Mouse (Mus musculus) midbrain, embryonic 16.5 days (tissue): ENCODE data around the gene Aldh18a1. TPM values are rescaled to one million over a fixed set of nuclear protein-coding genes. Genes with fewer than 3 reads are reported as not detected.

Experiments
- ATAC-seq: fragments of 200-750 bp; cut with Nextera tagmentation; 2 replicates; pipeline ENCODE4 v1.8.0; 2017; ENCODE audit warnings: moderate TSS enrichment
- H3K27ac ChIP-seq: fragments of 300-500 bp; sonication (generic); 2 replicates; pipeline ENCODE4 v1.5.1; 2014; ENCODE audit warnings: mild to moderate bottlenecking, low read length, mixed read lengths
- H3K27me3 ChIP-seq: fragments of 300-500 bp; sonication (generic); 2 replicates; pipeline ENCODE4 v1.6.1; 2014; ENCODE audit warnings: low read depth, low read length, mixed read lengths; ENCODE audit not compliant: control insufficient read depth, insufficient read depth
- H3K36me3 ChIP-seq: fragments of 300-500 bp; sonication (generic); 2 replicates; pipeline ENCODE4 v1.6.1; 2014; ENCODE audit warnings: mild to moderate bottlenecking, low read length, moderate library complexity, mixed read lengths; ENCODE audit not compliant: control insufficient read depth, insufficient read depth
- H3K4me1 ChIP-seq: fragments of 300-500 bp; sonication (generic); 2 replicates; pipeline ENCODE4 v1.6.1; 2014; ENCODE audit warnings: mild to moderate bottlenecking, low read length, mixed read lengths; ENCODE audit not compliant: control insufficient read depth, insufficient read depth
- H3K4me2 ChIP-seq: fragments of 300-500 bp; sonication (generic); 2 replicates; pipeline ENCODE4 v1.6.1; 2014; ENCODE audit warnings: mild to moderate bottlenecking, low read length, mixed read lengths
- H3K4me3 ChIP-seq: fragments of 300-500 bp; sonication (generic); 2 replicates; pipeline ENCODE4 v1.5.1; 2014; ENCODE audit warnings: low read depth, mild to moderate bottlenecking, low read length, moderate library complexity, mixed read lengths
- H3K9ac ChIP-seq: fragments of 300-500 bp; sonication (generic); 2 replicates; pipeline ENCODE4 v1.6.1; 2014; ENCODE audit warnings: low read depth, low read length, mixed read lengths
- H3K9me3 ChIP-seq: fragments of 300-500 bp; sonication (generic); replicated peaks from 2 replicates; pipeline ENCODE4 v1.6.1; 2014; ENCODE audit warnings: mild to moderate bottlenecking, low read length, mixed read lengths; ENCODE audit not compliant: control insufficient read depth, poor library complexity, severe bottlenecking
- WGBS: fragments of 180-500 bp; shearing (Covaris S2); extraction: QIAGEN DNeasy Blood & Tissue Kit; methylation state at CpG from one replicate; pipeline ENCODE4 v1.1.7; 2014; 5-methylcytosine and 5-hydroxymethylcytosine counted together
- polyA plus RNA-seq: library from polyadenylated mRNA; unstranded; fragments of >200 nt; fragmentation: Nextera tagmentation; extraction: Ambion mirVana; gene quantifications from 2 replicates; pipeline ENCODE4 v1.2.1, GENCODE M21; 2015

The Aldh18a1 gene
- 58.4 and 59.2 TPM in 2 replicates for polyA plus RNA-seq

DNA sequence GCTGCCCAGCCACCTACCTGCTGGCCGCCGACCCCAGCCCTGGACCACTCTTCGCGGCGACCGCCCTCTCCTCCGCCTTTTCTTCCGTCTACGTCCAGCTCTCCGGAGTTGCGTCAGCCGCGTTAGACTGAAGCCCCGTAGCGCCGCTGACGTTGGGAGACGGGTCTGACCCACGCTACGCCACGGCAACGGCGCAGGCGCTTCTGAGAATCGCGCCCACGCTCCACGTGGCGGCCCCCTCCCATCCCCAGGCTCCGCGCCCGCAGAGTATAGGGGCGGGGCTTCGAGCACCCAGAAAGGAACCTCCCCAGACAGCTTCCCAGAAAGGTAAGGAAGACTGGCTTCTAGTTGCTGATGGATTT is at the start of gene Aldh18a1:
Aldh18a1 (minus strand) TSS at position 171 of the 362 bp plus-strand sequence.
- peak; percentile 96 for ATAC-seq
- H3K27me3 ChIP-seq = no peaks in the 10 kb centered on the region
- peak within 1 kb of the TSS; percentile 72 for H3K4me3 ChIP-seq
- WGBS = under 1% methylated on average over 34 of the region's 34 CpGs
- peaks cover 3% of the 10 kb centered on the region; the same call in 1 of the 2 replicates for H3K36me3 ChIP-seq
- H3K9me3 ChIP-seq = no peaks in the 10 kb centered on the region
- peak within 1 kb of the TSS; percentile 66 for H3K4me2 ChIP-seq
- H3K9ac ChIP-seq = peak within 1 kb of the TSS; percentile 80
- peaks cover 23% of the 10 kb centered on the region for H3K4me1 ChIP-seq
- peak within 1 kb of the TSS; percentile 83 for H3K27ac ChIP-seq

DNA sequence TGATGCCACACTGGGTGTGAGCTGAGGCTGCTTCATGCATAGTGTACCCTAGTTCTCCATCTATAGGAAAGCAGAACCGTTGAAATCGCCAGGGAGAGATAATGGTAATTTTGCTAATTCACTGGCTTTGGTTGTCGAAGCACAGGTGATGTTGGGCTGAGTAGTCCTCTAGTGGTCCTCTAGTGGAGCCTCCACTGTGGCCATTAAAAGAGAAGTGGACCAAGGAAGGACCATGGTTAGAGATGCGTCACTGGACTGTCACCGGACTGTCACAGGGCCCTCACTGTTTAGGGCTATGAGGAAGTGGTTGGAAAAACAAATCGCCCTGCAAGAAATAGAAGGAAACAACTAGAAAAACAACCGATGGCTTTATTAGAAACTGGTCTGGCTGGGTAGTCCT is 49.3 kb upstream of the Aldh18a1 start:
- Histone ChIP-seq H3K9me3 (no peaks in the 10 kb centered on the region), H3K9ac (no peak overlapping the region), H3K36me3 (no peaks in the 10 kb centered on the region), H3K4me3 (no peak overlapping the region), H3K4me1 (no peaks in the 10 kb centered on the region), H3K27me3 (no peaks in the 10 kb centered on the region), H3K4me2 (no peak overlapping the region), H3K27ac (no peak overlapping the region)
- WGBS = 90% methylated on average over 7 of the region's 7 CpGs
- ATAC-seq = no peak

DNA sequence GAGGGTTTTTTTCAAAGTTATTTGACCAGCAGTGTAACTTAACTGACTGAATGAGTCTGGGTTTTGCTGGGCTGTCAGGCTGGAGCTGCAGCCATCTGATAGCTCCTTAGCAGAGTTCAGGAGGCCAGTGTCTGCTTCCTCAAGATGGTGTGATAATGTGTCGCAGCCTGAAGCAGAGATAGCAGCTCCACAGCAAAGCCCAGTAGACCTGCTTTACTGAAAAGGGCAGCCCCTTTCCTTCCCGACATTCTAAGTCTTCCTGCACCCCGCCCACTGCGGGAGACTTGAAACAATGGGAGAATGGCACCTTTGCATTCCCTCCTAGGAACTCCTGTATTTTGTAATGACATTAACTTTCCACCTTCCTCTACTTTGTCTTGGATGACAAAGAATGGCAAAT is 48.8 kb upstream of the Aldh18a1 start:
- WGBS = 66% methylated on average over 4 of the region's 4 CpGs
- no peaks in the 10 kb centered on the region for H3K4me1 ChIP-seq
- no peak for ATAC-seq

DNA sequence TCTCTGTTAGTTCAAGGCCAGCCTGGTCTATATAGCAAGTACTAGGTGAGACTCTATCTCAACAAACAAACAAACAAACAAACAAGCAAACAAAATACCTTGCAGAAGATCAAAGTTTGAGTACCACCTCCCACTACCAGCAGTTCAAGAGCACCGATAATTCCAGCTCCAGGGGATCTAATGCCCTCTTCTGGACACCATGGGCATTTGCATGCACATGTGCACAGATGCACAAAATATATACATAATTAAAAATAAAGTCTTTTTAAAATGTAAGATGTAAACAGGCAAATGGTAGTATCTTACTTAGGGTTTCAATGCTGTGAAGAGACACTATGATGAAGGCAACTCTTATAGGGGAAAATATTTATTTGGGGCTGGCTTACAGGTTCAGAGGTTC is 44.9 kb upstream of the Aldh18a1 start:
- H3K27ac ChIP-seq = no peak overlapping the region
- no peaks in the 10 kb centered on the region for H3K4me1 ChIP-seq
- H3K9ac ChIP-seq = no peak overlapping the region
- H3K9me3 ChIP-seq = no peaks in the 10 kb centered on the region
- H3K27me3 ChIP-seq = no peaks in the 10 kb centered on the region
- no peak for ATAC-seq
- 59% methylated on average over 1 of the region's 1 CpGs for WGBS
- no peaks in the 10 kb centered on the region for H3K36me3 ChIP-seq
- H3K4me3 ChIP-seq = no peak overlapping the region
- H3K4me2 ChIP-seq = no peak overlapping the region

More for the DNA sequence above, 48.8 kb upstream of the Aldh18a1 start:
- no peaks in the 10 kb centered on the region for H3K27me3 ChIP-seq
- no peaks in the 10 kb centered on the region for H3K36me3 ChIP-seq
- H3K9me3 ChIP-seq = no peaks in the 10 kb centered on the region
- H3K9ac ChIP-seq = no peak overlapping the region
- no peak overlapping the region for H3K4me2 ChIP-seq
- H3K4me3 ChIP-seq = no peak overlapping the region
- no peak overlapping the region for H3K27ac ChIP-seq

DNA sequence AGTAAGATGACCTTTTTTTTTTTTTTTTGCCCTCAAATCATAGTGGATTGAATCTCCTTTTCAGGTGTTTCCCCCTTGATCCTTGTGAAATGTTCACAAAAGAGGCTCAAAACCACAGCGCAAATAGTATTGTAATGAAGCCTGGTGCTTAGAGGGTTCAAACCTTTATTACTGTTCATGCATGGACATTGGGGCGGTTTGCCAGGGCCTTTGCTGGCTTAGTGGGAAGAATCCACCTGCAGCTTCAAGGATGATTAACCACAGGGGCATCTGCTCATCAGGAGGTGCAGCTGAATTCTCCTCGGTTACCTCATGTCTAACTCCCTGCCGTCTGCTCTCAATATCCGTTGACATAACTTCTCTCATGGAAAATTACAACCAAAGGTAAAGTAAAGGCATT is 44.4 kb upstream of the Aldh18a1 start:
- no peak overlapping the region for H3K9ac ChIP-seq
- no peaks in the 10 kb centered on the region for H3K27me3 ChIP-seq
- H3K36me3 ChIP-seq = no peaks in the 10 kb centered on the region
- ATAC-seq = no peak
- H3K4me3 ChIP-seq = no peak overlapping the region
- 83% methylated on average over 5 of the region's 5 CpGs for WGBS
- no peaks in the 10 kb centered on the region for H3K9me3 ChIP-seq
- no peak overlapping the region for H3K27ac ChIP-seq
- no peak overlapping the region for H3K4me2 ChIP-seq
- H3K4me1 ChIP-seq = no peaks in the 10 kb centered on the region

DNA sequence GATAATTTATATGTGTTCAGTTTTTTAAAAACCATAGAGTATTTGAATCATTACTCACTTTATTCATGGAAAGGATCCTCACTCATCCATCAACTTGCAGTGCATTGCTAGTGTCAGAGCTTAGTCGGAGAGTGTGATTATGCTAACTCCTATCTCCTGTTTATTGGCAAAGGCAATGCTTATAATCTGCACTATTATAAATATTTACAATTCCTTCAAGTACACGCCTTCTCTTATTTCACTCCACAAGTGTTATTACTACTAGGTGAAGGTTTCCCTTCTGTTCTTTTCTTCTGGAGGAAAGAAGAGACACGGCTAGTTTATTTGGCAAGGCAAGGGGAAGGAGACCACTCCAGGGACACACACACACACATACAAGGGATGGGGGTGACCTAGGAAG is 43.9 kb upstream of the Aldh18a1 start:
- 89% methylated on average over 3 of the region's 3 CpGs for WGBS
- no peaks in the 10 kb centered on the region for H3K36me3 ChIP-seq

DNA sequence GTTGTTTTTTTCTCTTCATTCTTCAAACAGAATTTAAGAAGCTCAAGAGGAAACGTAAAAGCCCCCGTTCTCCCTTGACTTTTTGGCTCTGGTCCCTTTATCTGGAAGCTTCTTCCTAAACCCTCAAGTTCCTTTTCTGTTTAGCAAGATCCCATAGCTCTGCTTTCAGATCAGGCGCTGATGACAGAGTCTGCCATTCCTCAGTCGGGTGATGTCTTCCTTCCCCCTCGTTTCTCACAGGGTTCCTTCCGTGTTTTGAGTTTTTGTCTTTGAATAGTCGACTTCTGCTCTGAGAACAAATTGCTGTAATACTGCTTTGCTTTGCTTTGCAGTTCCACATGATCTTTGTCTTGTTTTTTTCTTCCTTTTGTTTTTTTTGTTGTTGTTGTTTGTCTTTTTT is 42.3 kb upstream of the Aldh18a1 start:
- Histone ChIP-seq H3K36me3 (no peaks in the 10 kb centered on the region), H3K4me2 (no peak overlapping the region), H3K4me1 (no peaks in the 10 kb centered on the region), H3K9me3 (no peaks in the 10 kb centered on the region), H3K27me3 (no peaks in the 10 kb centered on the region), H3K4me3 (no peak overlapping the region), H3K9ac (no peak overlapping the region), H3K27ac (no peak overlapping the region)
- ATAC-seq = no peak
- WGBS = 83% methylated on average over 7 of the region's 7 CpGs

More for the DNA sequence above, 43.9 kb upstream of the Aldh18a1 start:
- ATAC-seq = no peak
- Histone ChIP-seq H3K4me1 (no peaks in the 10 kb centered on the region), H3K9me3 (no peaks in the 10 kb centered on the region), H3K27me3 (no peaks in the 10 kb centered on the region), H3K9ac (no peak overlapping the region), H3K4me3 (no peak overlapping the region), H3K27ac (no peak overlapping the region), H3K4me2 (no peak overlapping the region)

DNA sequence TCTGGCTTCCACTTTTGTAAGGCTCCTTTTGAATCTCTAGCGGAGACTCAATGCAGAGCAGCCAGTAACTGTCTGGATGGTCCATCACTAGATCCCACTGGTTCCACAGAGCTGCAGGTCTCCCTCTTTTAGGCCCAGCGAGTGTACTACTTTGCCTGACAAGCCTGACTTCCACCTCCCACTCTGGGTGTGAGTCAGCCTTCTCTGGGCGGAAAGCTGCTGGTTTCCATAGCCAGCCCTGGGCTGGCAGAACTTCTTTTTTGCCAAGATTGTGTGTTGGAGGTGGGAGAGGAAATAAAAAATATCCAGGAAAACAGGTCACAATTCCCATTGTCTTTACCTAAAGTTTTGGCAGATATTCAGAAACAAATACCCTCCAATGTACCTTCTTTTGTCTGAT is 41.8 kb upstream of the Aldh18a1 start:
- H3K4me1 ChIP-seq = no peaks in the 10 kb centered on the region
- no peak for ATAC-seq
- H3K9me3 ChIP-seq = no peaks in the 10 kb centered on the region
- H3K27ac ChIP-seq = no peak overlapping the region
- no peak overlapping the region for H3K9ac ChIP-seq
- no peaks in the 10 kb centered on the region for H3K36me3 ChIP-seq
- H3K4me3 ChIP-seq = no peak overlapping the region
- no peak overlapping the region for H3K4me2 ChIP-seq
- H3K27me3 ChIP-seq = no peaks in the 10 kb centered on the region
- 86% methylated on average over 3 of the region's 3 CpGs for WGBS

DNA sequence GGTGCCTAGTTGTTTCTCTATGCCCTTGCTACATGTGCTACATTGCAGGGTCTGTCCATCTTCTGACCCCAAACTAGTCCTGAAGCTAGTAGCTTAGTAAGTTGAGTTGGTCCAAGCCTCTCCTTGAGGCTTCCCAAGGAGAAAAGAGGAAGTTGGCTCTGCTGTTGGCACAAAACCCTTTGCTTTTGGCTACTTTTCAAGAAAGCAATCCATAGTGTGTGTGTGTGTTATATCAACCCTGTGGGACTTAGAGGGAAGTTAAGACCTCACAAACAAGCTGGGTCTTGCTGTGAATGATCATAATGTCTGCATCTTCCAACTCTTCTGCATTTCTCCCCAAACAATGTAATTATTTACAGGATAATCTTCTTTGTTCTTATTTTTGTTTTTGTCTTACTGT is 40.7 kb upstream of the Aldh18a1 start:
- Histone ChIP-seq H3K9me3 (no peaks in the 10 kb centered on the region), H3K27me3 (no peaks in the 10 kb centered on the region), H3K36me3 (no peaks in the 10 kb centered on the region), H3K4me2 (no peak overlapping the region), H3K9ac (no peak overlapping the region), H3K4me1 (no peaks in the 10 kb centered on the region), H3K27ac (no peak overlapping the region), H3K4me3 (no peak overlapping the region)
- ATAC-seq = no peak

DNA sequence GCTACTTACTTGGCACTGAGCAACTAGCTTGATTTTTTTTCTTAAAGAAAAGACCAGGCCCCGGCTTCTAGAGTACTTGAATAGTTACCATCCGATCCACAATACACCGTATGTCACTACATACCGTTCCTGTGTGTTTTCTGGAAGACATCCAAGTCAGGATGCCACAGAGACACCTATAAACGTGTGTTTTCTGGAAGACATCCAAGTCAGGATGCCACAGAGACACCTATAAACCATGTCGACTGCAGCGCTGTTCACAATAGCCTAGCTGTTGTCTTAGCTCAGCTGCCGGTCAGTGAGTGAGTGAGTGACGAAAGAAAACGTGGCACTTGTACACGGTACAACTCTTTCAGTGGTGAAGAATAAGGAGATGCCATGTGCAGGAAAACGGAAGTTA is 37.7 kb upstream of the Aldh18a1 start:
- Histone ChIP-seq H3K4me1 (no peaks in the 10 kb centered on the region), H3K9ac (no peak overlapping the region), H3K36me3 (no peaks in the 10 kb centered on the region), H3K27me3 (no peaks in the 10 kb centered on the region), H3K9me3 (no peaks in the 10 kb centered on the region), H3K27ac (no peak overlapping the region), H3K4me3 (no peak overlapping the region), H3K4me2 (no peak overlapping the region)
- WGBS = 77% methylated on average over 12 of the region's 12 CpGs
- no peak for ATAC-seq
